Mouse (Mus musculus) bone marrow, adult 2 months (tissue): ENCODE measurements around the gene Uhrf1bp1. TPM values are rescaled to one million over a fixed set of nuclear protein-coding genes. Genes with fewer than 3 reads are reported as not detected.

ENCODE experiments used
- H3K27ac ChIP-seq: fragments of 200-500 bp; 2 replicates; pipeline ENCODE4 v1.5.1; 2012; ENCODE audit warnings: low read depth, mild to moderate bottlenecking, control low read depth, inconsistent platforms, low read length; ENCODE audit not compliant: control insufficient read depth, poor library complexity, insufficient read depth
- H3K4me1 ChIP-seq: fragments of 200-500 bp; 2 replicates; pipeline ENCODE4 v1.6.1; 2011; ENCODE audit warnings: low read length; ENCODE audit not compliant: control insufficient read depth, insufficient read depth
- H3K4me3 ChIP-seq: fragments of 200-500 bp; replicated peaks from 2 replicates; pipeline ENCODE3; 2011; ENCODE audit warnings: mild to moderate bottlenecking, low read depth, low read length, control low read depth; ENCODE audit not compliant: control insufficient read depth
- CTCF ChIP-seq: fragments of 200-500 bp; IDR thresholded peaks from 2 replicates; pipeline ENCODE4 v1.5.1; 2011; ENCODE audit warnings: low read length, control low read depth; ENCODE audit not compliant: control insufficient read depth, insufficient read depth
- POLR2A ChIP-seq: fragments of 200-500 bp; IDR thresholded peaks from 2 replicates; pipeline ENCODE4 v1.6.1; 2011; ENCODE audit warnings: low read depth, mild to moderate bottlenecking, control low read depth, low read length, borderline replicate concordance; ENCODE audit not compliant: control insufficient read depth
- WGBS: fragments of 180-500 bp; shearing (Covaris S2); methylation state at CpG from one replicate; pipeline ENCODE4 v1.1.7; 2018; 5-methylcytosine and 5-hydroxymethylcytosine counted together
- polyA plus RNA-seq: library from polyadenylated mRNA; stranded (reverse); fragments of >200 nt; gene quantifications from 2 replicates; pipeline ENCODE4 v1.2.4, GENCODE M21; 2011; ENCODE audit warnings: low replicate concordance; ENCODE audit not compliant: missing spikeins, insufficient read depth, insufficient read length

The Uhrf1bp1 gene
- polyA plus RNA-seq, 1 experiment: 7.9 TPM

DNA sequence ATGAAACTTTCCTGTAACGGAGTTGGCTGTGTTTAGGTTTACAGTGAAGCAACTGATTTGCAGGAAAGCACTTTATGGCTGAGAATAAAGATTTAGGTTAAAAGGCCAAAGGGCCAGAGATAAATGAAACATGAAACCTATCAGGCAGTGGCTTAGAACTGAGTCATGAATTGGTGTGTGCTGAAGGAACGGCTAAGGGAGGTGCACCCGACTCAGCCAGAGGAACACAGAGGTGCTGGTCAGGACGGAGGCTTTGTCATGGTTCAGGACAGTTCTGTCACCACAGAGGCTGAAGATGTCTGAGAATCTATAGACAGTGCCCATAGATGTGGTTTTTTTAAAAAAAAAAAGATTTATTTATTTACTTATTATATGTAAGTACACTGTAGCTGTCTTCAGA is 58.5 kb downstream of the Uhrf1bp1 start:
- WGBS: 77% methylated on average over 4 of the region's 4 CpGs
- no peak for TF ChIP-seq CTCF
- TF ChIP-seq POLR2A: no peak
- H3K27ac ChIP-seq: no peak overlapping the region
- H3K4me3 ChIP-seq: no peak overlapping the region
- H3K4me1 ChIP-seq: peaks cover 4% of the 10 kb centered on the region; the same call in 1 of the 2 replicates

DNA sequence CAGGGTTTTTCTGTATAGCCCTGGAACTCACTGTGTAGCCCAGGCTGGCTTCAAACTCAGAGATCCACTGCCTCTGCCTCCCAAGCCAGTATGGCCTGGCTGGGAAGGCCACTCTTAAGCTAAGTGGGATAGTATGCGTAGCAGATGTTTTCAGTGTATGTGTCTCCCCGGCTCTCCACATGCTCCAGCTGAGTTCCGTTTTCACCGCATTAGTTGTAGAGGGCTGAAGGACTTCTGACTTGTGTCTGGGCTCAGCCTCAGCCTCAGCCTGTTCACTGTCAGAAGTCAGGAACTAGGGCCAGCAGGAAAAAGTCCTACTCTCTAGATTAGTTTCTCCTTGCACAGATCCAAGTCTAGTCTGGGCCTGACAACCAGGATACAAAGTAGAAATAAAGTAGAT is 60.1 kb downstream of the Uhrf1bp1 start:
- no peak for TF ChIP-seq POLR2A
- no peak for TF ChIP-seq CTCF
- H3K4me1 ChIP-seq: no peaks in the 10 kb centered on the region; the same call in 1 of the 2 replicates
- 89% methylated on average over 4 of the region's 4 CpGs for WGBS
- H3K4me3 ChIP-seq: no peak overlapping the region
- H3K27ac ChIP-seq: no peak overlapping the region

DNA sequence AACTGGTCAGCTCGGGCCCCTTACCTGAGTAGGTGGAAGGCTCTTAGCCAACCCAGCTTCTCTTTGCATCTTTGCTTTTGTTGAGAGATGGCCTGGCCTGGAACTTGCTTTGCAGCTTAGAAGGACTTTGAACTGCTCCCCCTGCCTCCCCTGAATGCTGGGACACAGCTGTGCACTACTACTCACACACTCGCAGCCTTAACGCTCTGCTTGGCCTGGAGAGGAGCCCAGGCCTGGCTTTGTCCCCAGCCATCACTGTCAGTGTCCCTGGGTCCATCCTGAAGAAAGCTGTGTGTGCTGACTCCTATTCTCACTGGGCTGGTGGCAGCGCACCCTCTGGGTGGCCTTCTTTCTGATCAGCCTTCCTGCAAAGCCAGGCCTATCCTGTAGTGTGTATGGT is 64.4 kb downstream of the Uhrf1bp1 start:
- 83% methylated on average over 4 of the region's 4 CpGs for WGBS
- Histone ChIP-seq H3K4me3 (no peak overlapping the region), H3K27ac (no peak overlapping the region), H3K4me1 (peaks cover 3% of the 10 kb centered on the region; the same call in 1 of the 2 replicates)
- TF ChIP-seq POLR2A: no peak
- TF ChIP-seq CTCF: no peak

DNA sequence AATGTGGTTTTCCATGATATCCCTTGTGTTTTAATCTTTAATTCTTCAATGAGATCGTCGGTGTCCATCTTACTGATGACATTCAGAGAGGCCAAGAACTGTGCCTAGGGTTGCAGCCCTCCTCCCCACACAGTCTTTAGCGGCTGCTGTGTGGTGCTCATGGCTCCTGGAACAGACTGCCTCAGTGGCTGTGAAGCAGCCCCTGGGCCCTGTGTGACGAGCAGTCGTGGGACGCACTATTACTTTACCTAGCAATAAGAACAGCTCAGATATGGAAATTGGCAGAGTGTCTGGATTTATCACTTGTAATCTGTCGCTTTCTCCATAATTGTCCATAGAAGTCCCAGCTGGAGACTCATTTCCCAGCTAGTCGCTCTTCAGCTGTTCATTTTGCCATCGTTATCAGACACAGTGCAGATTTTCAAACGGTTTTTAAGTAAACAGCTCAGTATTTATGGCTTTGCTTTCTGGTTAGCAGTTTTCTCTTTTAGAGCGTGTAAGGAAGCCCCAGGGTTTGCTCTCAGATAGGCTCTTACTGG is 66.0 kb downstream of the Uhrf1bp1 start:
- Histone ChIP-seq H3K4me3 (no peak overlapping the region), H3K27ac (no peak overlapping the region), H3K4me1 (peaks cover 5% of the 10 kb centered on the region)
- no peak for TF ChIP-seq POLR2A
- no peak for TF ChIP-seq CTCF
- WGBS: 79% methylated on average over 11 of the region's 11 CpGs

DNA sequence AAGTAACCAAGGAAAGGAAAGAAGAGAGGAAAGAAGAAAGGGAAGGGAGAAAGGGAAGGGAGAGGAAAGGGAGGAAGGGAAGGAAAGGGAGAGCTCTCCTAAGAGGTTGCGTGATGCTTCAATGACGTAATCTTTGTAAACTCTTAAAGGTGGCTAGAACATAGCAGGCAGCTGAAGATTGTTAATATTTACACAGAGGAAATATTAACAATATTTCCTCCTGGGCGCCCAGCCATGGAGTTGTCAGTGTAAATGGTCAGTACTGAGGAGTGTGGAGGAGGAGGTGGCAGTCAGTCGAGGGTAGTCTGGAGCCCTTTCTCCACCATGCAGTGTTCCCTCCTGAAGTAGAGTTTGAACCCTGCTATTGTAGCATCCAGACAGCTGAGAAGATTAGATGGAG is 68.8 kb downstream of the Uhrf1bp1 start:
- peaks cover 5% of the 10 kb centered on the region for H3K4me1 ChIP-seq
- 67% methylated on average over 4 of the region's 4 CpGs for WGBS
- peak overlapping the region; percentile 45; the same call in 1 of the 2 replicates for H3K27ac ChIP-seq
- TF ChIP-seq CTCF (no peak), POLR2A (no peak)
- H3K4me3 ChIP-seq: no peak overlapping the region

DNA sequence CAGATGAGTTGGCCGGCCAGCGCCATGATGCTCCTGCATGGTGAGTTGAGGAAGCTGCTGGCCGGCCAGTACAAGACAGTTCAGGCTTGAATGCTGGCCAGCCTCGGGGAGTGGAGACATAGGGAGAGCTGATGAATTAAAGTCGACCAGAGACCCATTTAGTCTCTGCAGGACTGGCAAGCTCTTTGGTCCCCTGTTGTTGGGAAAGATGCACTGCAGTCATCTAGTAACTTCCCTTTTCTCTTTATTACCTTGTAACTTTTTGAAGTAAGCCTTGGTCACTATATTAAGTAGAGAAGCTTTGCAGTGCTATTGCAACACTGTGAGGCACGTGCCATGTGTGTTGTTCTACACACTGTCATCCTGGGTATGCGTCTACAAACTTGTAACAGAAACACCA is 69.3 kb downstream of the Uhrf1bp1 start:
- 46% methylated on average over 7 of the region's 7 CpGs for WGBS
- TF ChIP-seq POLR2A (no peak), CTCF (no peak)
- no peak overlapping the region for H3K4me3 ChIP-seq
- peaks cover 5% of the 10 kb centered on the region for H3K4me1 ChIP-seq
- H3K27ac ChIP-seq: peak overlapping the region; percentile 45

DNA sequence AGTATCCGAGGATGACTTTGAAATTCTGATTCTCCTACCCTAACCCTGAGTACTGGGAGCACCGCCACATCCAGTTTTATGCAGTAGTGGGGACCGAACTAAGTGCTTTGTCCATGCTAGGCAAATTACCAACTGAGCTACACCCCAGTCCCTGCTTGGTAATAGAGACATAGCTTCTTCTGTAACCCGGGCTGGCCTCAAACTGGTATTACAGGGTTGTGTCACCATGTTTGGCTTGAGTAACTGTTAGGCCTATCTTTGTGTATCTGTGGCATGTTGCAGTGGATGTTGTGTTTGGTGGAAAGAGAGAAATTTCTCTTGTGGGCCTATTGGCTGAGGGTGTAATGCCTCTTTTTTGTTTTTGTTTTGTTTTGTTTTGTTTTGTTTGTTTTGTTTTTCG is 74.0 kb downstream of the Uhrf1bp1 start:
- 70% methylated on average over 5 of the region's 5 CpGs for WGBS
- Histone ChIP-seq H3K4me3 (no peak overlapping the region), H3K27ac (no peak overlapping the region), H3K4me1 (peaks cover 6% of the 10 kb centered on the region)
- TF ChIP-seq POLR2A (no peak), CTCF (no peak)

DNA sequence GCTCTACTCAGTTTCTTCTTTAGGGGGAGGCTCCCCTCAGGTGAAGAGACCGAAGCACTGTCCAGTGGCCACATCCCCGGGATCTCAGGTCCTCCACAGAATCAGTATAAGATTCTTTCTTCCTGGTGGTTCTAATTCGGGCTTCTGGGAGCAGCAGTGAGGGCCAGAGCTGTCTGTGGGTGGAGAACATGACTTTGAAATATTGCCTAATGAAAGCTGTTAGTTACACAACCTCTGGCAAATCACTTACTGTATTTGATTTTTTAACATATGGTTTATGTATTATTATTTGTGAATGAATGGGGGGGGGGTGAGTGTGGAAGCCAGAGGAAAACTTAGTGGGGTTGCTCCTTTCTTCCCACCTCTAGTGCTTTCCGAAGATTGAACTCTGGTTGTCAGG is 75.6 kb downstream of the Uhrf1bp1 start:
- TF ChIP-seq POLR2A (no peak), CTCF (no peak)
- WGBS: 66% methylated on average over 4 of the region's 4 CpGs
- Histone ChIP-seq H3K27ac (no peak overlapping the region), H3K4me3 (no peak overlapping the region), H3K4me1 (peaks cover 5% of the 10 kb centered on the region; the same call in 1 of the 2 replicates)

DNA sequence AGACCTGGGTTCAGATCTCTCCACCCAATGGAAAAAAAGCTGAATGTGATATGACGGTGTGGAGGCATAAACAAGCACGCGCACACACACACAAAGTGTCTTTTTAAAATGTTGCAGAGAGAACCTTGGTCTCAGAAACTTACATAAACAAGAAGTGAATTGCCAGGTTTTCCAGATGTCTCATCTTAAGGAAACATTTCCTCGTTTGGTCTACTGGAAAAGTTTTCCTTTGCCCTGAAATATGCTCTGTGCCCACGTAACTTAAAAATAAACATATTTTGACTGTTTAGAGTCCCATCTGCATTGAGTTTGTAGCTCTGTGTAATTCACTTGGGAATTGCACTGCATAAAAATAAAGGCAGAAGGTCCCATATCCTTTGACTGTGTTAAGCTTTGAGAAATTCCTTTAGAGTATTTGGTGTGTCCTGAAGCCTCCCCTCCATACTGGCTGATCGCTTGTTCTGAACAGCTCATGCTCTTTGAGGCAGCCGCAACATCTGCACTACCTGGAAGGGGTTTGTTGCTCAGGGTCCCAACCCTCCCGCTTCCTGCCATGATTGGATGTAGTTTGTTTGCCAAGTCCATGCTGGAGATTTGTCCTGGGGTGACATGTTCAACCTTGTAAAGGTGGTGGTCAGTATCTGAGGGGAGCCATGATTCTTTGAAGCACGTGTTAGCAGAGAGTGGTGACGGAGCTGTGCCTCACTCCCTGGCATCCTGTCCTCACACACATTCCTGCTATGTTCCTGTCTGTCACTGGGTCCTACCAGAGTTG is 78.1 kb downstream of the Uhrf1bp1 start:
- TF ChIP-seq POLR2A (no peak), CTCF (no peak)
- H3K4me1 ChIP-seq: peaks cover 11% of the 10 kb centered on the region
- no peak overlapping the region for H3K4me3 ChIP-seq
- peak overlapping the region; percentile 54 for H3K27ac ChIP-seq
- 88% methylated on average over 10 of the region's 10 CpGs for WGBS

DNA sequence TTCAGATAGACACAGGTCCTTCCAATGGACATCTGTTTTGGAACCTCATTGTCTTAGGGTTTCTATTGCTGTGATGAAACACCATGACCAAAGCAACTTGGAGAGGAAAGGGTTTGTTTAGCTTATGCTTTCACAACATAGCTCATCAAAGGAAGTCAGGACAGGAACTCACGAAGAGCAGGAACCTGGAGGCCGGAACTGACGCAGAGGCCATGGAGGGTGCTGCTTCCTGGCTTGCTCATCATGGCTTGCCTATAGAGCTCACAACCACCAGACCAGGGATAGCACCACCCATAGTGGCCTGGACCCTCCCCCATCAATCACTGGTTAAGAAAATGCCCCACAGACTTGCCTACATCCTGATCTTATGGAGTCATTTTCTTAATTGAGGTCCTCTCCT is 78.8 kb downstream of the Uhrf1bp1 start:
- Histone ChIP-seq H3K4me1 (peaks cover 11% of the 10 kb centered on the region), H3K4me3 (no peak overlapping the region), H3K27ac (peak overlapping the region; percentile 64; the same call in 1 of the 2 replicates)
- WGBS: 35% methylated on average over 3 of the region's 3 CpGs
- no peak for TF ChIP-seq POLR2A
- no peak for TF ChIP-seq CTCF
